Mouse (Mus musculus) cerebellum, adult 11-12 months (tissue): Measurements from ENCODE around the gene Erf.

Experiments
- DNase-seq: peaks from one replicate; pipeline ENCODE4 v3.0.0; 2022

Erf gene

DNA sequence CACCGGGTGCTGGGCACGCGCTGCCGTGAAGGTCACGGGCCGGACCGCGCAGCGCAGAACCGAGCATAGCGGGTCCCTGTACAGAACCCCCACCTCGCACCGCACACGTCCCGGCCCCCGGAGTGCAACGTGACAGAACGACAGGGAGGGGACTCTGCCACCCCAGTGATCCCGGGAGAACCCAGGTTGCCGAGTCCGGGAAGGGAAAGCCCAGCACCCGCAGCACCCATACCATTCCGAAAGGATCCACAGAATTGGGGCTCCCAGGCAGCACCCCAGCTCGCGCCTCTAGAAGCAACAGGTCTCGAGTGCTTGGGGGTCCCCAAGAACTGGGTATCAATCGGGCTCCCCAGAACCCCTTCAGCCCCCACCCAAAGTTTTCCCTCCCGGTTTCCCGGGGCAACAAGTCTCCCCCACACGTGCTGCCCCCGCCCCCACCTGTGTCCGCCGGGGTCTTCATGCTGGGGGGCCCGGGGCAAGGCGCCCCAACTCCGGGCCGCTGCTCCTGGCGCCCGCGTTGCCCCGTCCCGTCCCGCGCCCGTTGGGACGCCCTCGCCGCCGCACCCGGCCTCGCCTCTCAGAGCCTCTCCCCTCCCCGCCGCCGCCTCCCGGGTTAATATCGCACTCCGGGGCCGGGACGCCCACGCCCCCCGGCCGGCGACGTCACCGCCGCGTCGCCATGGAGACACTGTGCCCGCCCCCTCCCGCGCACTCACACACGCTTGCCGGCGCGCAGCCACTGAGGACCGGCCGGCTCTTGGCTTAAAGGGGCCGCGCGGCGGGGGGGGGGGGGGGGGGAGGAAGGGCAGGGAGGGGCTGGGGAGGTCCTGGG lies at the start of gene Erf:
Gene Erf (minus strand): TSS at position 621 of the 832 bp plus-strand sequence.
- DNase-seq: peak; percentile 91

GRCm38 (mm10) chr7:25297454-25298325 lies 47.1 kb upstream of the Erf start, which contains the start of gene Pafah1b3:
Gene Pafah1b3 (minus strand): TSS chr7:25297986.
- DNase-seq: peak; percentile 94

- DNase-seq: no peak
These were observed 46.4 kb upstream of the Erf start for GRCm38 (mm10) chr7:25296945-25297453.

GRCm38 (mm10) chr7:25294960-25295722 lies 44.6 kb upstream of the Erf start:
- peak; percentile 28 for DNase-seq

- DNase-seq: peak; percentile 12
These were observed 43.9 kb upstream of the Erf start for GRCm38 (mm10) chr7:25294495-25294894.

- DNase-seq: peak; percentile 48
These were observed 42.7 kb upstream of the Erf start for GRCm38 (mm10) chr7:25293191-25293739.

- peak; percentile 50 for DNase-seq
These were observed 41.5 kb upstream of the Erf start for GRCm38 (mm10) chr7:25292107-25292506.

DNA sequence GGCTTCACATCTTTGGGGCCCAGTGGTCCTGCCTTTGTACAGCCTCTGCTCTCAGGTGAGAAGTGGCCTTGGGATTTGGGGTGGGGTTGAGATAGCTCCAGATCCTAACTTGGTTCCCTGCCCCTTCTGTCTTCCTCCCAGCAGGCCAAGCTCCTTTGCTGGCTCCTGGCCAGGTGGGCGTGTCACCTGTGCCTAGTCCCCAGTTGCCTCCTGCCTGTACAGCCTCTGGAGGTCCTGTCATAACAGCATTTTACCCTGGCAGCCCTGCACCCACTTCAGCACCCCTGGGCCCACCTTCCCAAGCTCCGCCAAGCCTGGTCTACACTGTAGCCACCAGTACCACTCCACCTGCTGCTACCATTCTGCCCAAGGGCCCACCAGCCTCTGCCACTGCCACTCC lies 40.4 kb upstream of the Erf start:
- DNase-seq: peak; percentile 68

DNA sequence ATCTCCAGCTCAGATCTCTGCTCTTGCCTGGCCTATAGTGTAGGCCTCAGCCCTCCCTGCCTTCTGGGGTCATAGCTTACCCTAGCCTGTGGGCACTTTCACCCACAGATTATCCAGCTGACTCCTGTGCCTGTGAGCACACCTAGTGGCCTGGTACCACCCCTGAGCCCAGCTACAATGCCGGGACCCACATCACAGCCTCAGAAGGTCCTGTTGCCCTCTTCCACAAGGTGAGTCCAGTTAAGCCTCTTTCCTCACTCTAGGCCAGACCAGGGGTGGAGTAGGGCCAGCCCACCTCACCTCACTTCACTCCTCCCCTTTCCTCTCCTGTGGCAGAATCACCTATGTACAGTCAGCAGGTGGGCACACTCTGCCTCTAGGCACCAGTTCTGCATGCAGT lies 39.9 kb upstream of the Erf start:
- no peak for DNase-seq

DNA sequence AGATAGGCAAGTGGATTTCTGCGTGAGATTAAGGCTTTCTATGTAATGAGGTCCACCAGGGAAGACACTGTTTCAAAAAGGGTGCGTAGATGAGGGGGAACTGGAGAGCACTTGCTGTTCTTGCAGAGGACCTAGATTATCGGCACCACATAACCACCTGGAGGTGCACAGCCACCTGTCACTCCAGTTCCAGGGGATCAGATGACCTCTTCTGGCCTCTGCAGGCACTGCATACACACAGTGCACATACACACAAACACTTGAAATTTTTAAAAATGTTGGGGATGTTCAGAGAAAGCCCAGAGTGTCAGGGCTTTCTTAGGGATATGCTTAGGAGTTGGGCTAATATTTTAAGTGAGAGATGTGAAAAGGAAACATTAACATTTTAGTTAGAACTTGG lies 39.4 kb upstream of the Erf start:
- DNase-seq: no peak

DNA sequence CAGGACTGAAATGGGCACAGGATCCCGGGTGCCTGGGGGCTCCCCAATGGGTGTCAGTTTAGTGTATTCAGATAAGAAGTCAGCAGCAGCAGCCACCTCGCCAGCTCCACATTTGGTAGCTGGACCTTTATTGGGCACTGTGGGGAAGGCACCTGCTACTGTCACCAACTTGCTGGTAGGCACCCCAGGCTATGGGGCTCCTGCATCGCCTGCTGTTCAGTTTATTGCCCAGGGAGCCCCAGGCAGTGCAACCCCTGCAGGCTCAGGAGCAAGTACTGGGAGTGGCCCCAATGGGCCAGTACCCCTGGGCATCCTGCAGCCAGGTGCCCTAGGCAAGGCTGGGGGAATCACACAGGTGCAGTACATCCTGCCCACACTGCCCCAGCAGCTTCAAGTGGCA lies 38.2 kb upstream of the Erf start:
- DNase-seq: no peak

- peak; percentile 30 for DNase-seq
These were observed 37.5 kb upstream of the Erf start for GRCm38 (mm10) chr7:25288011-25288410.

DNA sequence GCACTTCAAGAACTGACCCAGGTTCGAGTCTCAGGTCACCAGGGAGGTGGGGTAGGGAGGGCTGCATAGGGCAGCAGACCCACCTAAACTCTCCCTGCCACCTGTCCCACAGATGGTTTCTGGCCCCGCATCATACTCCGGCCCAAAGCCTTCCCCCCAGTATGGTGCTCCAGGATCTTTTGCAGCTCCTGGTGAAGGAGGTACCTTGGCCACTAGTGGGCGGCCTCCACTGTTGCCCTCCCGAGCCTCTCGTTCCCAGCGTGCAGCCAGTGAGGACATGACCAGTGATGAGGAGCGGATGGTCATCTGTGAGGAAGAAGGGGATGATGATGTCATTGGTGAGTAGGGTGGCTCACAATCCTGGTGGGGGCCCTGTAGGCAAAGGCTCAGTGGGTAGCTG lies 36.4 kb upstream of the Erf start:
- DNase-seq: peak; percentile 37

GRCm38 (mm10) chr7:25285511-25286238 lies 35.1 kb upstream of the Erf start:
- DNase-seq: peak; percentile 33

- DNase-seq: peak; percentile 74
These were observed 34.2 kb upstream of the Erf start for GRCm38 (mm10) chr7:25284766-25285165.

- DNase-seq: peak; percentile 48
These were observed 33.6 kb upstream of the Erf start for GRCm38 (mm10) chr7:25284171-25284570.

DNA sequence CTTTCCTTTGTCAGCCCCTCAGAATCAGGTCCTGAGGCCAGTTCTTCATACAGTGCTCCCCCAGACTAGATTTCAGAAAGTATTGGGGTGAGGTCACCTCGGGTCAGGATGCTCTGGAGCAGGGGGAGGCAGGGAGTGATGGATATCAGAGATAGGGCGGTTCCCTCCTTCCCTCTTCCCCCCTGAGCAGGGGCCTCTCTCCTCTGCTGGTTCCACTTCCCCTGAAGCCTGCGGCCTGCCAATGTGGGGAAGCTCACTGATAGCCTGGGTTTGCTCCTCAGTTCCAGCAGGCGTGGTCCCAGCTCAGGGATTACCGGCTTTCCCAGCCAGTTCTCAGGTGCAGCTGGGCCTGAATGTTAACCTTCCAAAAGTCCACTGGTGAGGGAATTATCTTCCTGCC lies 33.1 kb upstream of the Erf start:
- peak; percentile 60 for DNase-seq

- DNase-seq: peak; percentile 83
These were observed 32.2 kb upstream of the Erf start for GRCm38 (mm10) chr7:25282731-25283211.

DNA sequence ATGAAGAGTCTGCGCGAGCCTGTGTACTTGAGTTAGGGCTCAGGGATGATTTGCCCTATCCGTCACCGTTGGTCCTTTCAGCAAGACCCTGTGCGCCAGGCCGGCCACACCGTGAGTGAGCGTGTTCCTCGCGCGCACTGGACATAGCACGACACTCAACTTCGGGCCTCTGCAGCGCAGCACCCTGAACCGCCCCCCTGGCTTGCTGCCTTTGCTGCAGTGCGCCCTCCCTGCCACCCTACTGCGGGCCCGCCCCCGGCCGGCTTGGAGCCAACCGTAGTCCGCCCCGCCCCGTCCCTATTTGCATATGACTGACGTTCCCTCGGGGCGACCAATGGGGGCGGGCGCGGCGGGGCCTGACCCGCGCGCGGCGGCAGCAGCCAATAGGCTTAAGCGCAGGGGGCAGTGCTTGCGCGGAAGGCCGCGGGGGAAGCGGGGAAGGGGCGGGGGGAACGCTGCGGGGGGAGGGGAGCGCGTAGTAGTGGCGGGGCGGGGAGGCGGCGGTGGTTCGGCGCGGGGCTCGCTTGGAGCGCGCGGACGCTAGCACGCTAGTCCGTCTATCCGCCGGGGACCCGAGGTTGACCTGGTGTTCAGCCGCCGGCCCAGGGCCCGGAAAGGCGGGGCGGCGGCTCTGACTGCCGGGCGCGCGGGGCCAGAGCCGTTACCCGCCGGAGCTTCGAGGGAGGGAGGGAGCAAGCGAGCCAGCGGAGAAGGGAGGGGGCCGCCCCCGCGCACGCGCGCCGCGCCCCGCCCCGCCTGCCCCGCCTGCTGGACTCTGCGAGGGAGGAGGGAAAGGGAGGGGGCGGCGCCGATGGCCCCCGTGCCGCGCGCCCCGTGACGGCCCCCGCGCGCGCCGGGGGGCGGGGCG lies 31.4 kb upstream of the Erf start:
- DNase-seq: peak; percentile 98

- DNase-seq: peak; percentile 61
These were observed 30.7 kb upstream of the Erf start for GRCm38 (mm10) chr7:25281166-25281733.
